Mouse (Mus musculus): Measurements from ENCODE around the gene D1Pas1.

DNA sequence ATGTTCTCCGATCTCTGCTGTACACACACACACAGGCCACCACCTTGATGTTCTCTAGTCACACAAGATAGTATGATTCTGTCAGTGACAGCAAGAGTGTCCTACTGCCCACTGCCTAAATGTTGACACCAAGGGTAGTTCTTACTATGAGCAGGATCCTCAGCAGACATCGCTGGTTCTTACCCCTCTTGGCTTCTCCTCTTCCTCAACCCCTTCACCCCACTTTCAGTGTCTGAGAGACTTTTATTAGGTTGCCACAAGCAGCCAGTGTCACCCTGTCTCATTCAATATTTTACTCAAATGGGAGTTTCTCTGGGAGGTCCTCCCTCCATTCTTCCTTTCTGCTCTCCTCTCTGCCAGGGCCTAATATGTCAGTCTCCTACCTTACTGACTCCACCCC, 10.6 kb downstream of the D1Pas1 start:
- TF ChIP-seq CTCF (IDR thresholded peaks at IDR 0.05; ENCODE audit: borderline replicate concordance, control insufficient read depth, extremely low read depth, insufficient read depth, low read length, poor library complexity): no peak
- TF ChIP-seq POLR2A (IDR thresholded peaks at IDR 0.05; ENCODE audit: control insufficient read depth, extremely low read depth, insufficient read depth, low read length, poor library complexity): no peak

Data from thymus, adult 2 months (tissue).